Mouse (Mus musculus) neural tube, embryonic 12.5 days (tissue): Measurements from ENCODE around the gene Zbtb7a. TPM values are rescaled to one million over a fixed set of nuclear protein-coding genes. Genes with fewer than 3 reads are reported as not detected.
A peak's percentile ranks its signal among the peaks of the same experiment; 100 is the strongest.

Source experiments
- ATAC-seq: fragments of 200-750 bp; cut with Nextera tagmentation; 2 replicates; pipeline ENCODE4 v1.8.0; 2017; ENCODE audit warnings: low read depth, mild to moderate bottlenecking, moderate TSS enrichment, moderate library complexity; ENCODE audit not compliant: low FRiP score
- H3K27ac ChIP-seq: fragments of 300-500 bp; sonication (generic); 2 replicates; pipeline ENCODE4 v1.5.1; 2016
- H3K27me3 ChIP-seq: fragments of 300-500 bp; sonication (generic); replicated peaks from 2 replicates; pipeline ENCODE4 v1.6.1; 2016; ENCODE audit warnings: mild to moderate bottlenecking
- H3K36me3 ChIP-seq: fragments of 300-500 bp; sonication (generic); 2 replicates; pipeline ENCODE4 v1.6.1; 2016; ENCODE audit warnings: mild to moderate bottlenecking
- H3K4me1 ChIP-seq: fragments of 300-500 bp; sonication (generic); 2 replicates; pipeline ENCODE4 v1.6.1; 2016
- H3K4me2 ChIP-seq: fragments of 300-500 bp; sonication (generic); replicated peaks from 2 replicates; pipeline ENCODE4 v1.6.1; 2016; ENCODE audit warnings: mild to moderate bottlenecking
- H3K4me3 ChIP-seq: fragments of 300-500 bp; sonication (generic); 2 replicates; pipeline ENCODE4 v1.5.1; 2016
- H3K9ac ChIP-seq: fragments of 300-500 bp; sonication (generic); 2 replicates; pipeline ENCODE4 v1.6.1; 2016; ENCODE audit warnings: mild to moderate bottlenecking
- H3K9me3 ChIP-seq: fragments of 300-500 bp; sonication (generic); 2 replicates; pipeline ENCODE4 v1.6.1; 2016; ENCODE audit warnings: mild to moderate bottlenecking
- WGBS: fragments of 180-500 bp; shearing (Covaris S2); methylation state at CpG from one replicate; pipeline ENCODE4 v1.1.7; 2016; 5-methylcytosine and 5-hydroxymethylcytosine counted together
- polyA plus RNA-seq: library from polyadenylated mRNA; unstranded; fragments of >200 nt; fragmentation: Nextera tagmentation; extraction: Ambion mirVana; gene quantifications from 2 replicates; pipeline ENCODE4 v1.2.1, GENCODE M21; 2016

Gene Zbtb7a
- polyA plus RNA-seq, 1 experiment from 2014 or later: 15.6 TPM

DNA sequence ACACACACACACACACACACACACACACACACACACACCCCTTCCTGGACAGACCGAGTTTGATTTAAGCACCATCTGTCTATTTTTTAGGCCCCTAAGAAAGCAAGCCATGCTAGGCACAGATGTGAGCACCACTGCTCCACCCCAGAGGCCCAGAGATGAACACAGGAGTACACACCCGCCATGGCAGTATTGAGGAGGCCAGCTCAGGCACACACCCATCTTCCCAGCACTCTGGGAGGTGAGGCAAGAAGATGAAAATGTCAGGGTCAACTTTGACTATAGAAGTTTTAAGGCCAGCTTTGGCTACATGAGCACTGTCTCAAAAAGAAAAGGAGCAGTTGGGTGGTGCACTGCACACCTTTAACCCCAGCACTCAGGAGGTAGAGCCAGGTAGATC lies 12.1 kb upstream of the Zbtb7a start:
- peaks cover 3% of the 10 kb centered on the region; the same call in 1 of the 2 replicates for H3K27me3 ChIP-seq
- no peak overlapping the region for H3K4me2 ChIP-seq
- H3K4me3 ChIP-seq: no peak overlapping the region
- no peak overlapping the region for H3K9ac ChIP-seq
- WGBS: 88% methylated on average over 2 of the region's 2 CpGs
- no peaks in the 10 kb centered on the region for H3K9me3 ChIP-seq
- no peak overlapping the region for H3K27ac ChIP-seq
- H3K36me3 ChIP-seq: peaks cover 67% of the 10 kb centered on the region
- H3K4me1 ChIP-seq: 0 out of 2 replicates have a peak, but pooled peaks cover 3% of the 10 kb centered on the region
- ATAC-seq: no peak

DNA sequence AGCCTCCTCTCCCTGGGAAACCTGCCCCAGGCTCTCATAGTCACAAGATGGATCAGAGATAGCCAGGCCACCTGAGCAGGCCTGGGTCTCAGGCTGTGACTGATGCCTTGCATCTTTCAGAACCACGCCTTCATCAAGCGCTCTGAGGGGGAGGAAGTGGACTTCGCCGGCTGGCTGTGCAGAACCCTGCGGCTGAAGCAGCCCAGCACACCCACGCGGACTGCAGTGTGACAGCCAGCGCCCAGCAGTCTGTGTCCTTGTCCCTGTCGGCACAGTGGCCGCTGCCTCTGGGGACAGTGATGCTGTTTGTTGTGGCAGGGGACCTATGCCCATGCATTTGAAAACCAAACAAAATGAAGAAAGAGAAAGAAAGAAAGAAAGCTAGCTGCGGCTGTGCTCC lies 11.5 kb upstream of the Zbtb7a start:
- Histone ChIP-seq H3K27me3 (peaks cover 5% of the 10 kb centered on the region), H3K4me1 (0 out of 2 replicates have a peak, but pooled peaks cover 3% of the 10 kb centered on the region), H3K9me3 (no peaks in the 10 kb centered on the region), H3K36me3 (peaks cover 63% of the 10 kb centered on the region), H3K4me2 (no peak overlapping the region), H3K4me3 (no peak overlapping the region), H3K9ac (no peak overlapping the region), H3K27ac (no peak overlapping the region)
- no peak for ATAC-seq
- WGBS: 87% methylated on average over 11 of the region's 11 CpGs

DNA sequence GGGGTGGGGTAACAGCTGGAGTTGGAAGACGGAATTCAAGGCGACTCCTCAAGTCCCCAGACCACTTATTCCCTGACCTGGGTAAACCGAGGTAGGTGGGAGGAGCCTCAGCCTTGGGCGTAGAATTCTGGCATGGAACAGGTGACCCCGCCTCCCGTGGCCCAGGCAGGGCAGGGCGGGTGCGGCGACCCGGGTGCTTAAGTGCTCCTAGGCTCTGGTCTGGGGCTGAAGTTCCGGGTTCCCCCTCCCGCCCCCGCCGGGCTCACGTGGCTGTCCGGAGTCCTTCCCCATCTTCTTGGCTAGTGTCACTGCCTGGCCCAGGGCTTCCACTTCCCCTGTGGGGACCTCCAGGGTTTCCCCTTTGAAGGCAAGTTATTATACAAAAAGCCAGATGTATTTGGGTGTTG lies 836 bp upstream of the Zbtb7a start:
- Histone ChIP-seq H3K4me2 (0 out of 2 replicates have a peak overlapping the region, but pooled peaks have one; percentile 99), H3K4me1 (peaks cover 25% of the 10 kb centered on the region), H3K27ac (no peak overlapping the region), H3K27me3 (peaks cover 51% of the 10 kb centered on the region), H3K36me3 (no peaks in the 10 kb centered on the region), H3K9ac (0 out of 2 replicates have a peak overlapping the region, but pooled peaks have one; percentile 8), H3K4me3 (peak overlapping the region; percentile 5; the same call in 1 of the 2 replicates), H3K9me3 (no peaks in the 10 kb centered on the region)
- ATAC-seq: no peak
- WGBS: 2% methylated on average over 16 of the region's 16 CpGs

DNA sequence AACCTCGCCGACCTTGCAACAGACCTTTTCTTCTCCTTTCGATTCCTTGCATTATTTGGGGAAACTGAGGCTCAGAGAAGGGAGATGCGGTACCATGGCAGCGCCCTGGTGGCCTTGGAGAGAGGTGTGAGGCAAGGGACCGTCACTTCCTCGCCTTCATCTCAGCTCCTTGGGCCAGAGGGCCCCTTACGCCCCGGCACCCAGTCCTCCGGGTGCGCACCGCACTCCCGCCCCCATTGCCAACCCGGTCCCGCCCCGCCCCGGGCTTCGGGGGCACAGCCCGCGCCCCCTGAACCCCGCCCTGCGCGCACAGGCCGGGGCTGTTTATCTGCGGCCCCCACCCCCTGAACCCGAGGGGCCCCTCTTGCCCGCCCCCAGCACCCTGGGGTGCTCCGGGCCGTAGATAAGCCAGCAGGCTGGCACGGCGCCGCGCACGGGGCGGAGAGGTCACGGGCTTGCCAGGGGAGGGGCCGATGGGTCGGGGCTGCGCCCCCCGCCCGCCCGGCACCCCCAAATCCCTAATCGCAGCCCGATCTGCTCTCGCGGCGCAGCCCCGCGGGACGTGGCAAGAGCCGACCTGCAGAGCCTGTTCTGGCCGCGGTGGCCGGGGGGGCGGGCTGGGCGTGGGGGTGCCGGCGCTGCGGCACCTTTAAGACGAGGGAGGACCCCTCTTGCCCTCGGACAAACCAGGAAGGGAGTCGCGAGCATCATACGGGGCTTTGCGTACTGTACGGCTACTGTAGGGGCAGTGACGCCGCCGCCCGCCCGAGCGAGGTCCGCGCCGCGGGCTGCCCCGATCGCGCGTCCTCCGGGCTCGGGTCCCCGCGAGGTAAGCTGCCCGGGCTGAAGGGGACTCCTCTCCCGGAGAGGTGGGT lies 1.0 kb downstream of the Zbtb7a start:
- Histone ChIP-seq H3K27ac (peak overlapping the region; percentile 91), H3K4me2 (peak overlapping the region; percentile 99), H3K9me3 (no peaks in the 10 kb centered on the region), H3K4me1 (peaks cover 41% of the 10 kb centered on the region), H3K4me3 (peak overlapping the region; percentile 82), H3K27me3 (peaks cover 44% of the 10 kb centered on the region), H3K36me3 (no peaks in the 10 kb centered on the region), H3K9ac (peak overlapping the region; percentile 95)
- peak; percentile 8; the same call in 1 of the 2 replicates for ATAC-seq
- under 1% methylated on average over 75 of the region's 86 CpGs for WGBS

DNA sequence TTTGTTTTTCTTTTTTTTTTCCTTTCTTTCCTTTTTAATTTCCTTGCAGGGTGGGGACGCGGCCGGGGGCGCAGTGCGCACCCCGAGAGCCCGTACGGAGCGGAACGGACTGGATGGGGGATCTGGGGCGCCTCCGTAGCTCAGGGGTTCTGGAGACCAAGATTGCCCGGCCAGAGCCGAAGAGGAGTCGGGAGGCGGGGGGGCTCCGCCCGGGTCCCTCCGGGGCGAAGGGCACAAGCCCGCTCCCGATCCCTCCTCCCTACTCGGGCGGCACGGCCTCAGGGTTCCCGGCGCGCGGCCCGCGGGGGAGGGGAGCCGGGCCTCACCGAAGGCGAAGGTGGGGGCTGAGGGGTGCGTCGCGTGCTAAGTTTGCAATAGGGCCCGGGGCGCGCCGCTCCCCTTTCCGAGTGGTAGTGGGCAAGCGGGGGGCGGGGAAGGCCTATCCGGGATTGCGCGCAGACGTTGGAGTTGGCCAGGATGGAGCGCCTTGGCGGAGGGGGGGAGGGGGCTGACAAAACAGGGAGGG lies 1.7 kb downstream of the Zbtb7a start:
- WGBS: 1% methylated on average over 47 of the region's 50 CpGs
- Histone ChIP-seq H3K27me3 (peaks cover 41% of the 10 kb centered on the region), H3K36me3 (no peaks in the 10 kb centered on the region), H3K4me2 (peak overlapping the region; percentile 99), H3K27ac (peak overlapping the region; percentile 91), H3K4me3 (peak overlapping the region; percentile 82), H3K4me1 (peaks cover 48% of the 10 kb centered on the region), H3K9me3 (no peaks in the 10 kb centered on the region), H3K9ac (peak overlapping the region; percentile 95)
- ATAC-seq: peak; percentile 34

DNA sequence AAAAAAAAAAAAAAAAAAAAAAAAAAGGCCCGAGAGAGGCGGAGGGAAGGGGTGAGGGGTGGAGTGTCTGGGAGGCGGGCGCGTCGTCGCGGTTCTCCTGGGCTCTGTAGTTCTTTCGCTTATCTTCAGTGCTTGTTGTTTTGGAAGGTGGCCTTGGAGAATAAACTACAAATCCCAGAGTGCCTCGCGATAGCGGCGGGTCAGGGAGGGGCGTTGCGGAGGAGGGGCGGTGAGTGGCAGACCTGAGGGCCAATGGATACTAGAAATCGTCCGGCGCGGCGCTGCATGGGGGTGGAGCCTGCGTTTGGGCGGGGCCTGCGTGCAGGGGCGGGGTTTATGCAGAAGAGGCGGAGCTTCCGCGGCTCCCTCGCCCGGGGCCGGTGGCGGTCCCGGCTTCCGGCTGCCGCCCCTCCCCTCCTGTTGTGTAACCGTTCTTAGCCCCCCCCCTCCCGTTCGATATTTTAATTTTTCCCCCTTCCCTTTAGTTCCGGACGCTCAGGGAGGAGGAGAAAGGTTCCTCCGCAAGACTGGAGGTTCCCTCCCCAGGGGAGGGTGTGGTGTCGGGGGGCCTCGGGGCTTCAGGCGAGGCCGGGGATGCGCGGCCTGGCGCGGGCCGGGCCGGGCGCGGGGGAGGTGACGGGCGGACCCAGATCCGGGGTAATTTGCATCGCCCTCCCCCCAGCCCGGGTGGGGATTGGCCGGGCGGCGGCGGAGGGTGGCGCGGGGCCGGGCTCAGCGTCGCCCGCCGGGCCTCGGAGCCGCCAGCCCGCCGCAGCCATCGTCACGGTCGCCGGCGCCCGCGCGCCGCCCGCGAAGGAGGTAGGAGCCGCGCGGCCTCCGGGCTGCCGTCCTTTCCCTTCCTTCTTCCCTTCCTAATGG lies 2.5 kb downstream of the Zbtb7a start:
- no peaks in the 10 kb centered on the region for H3K36me3 ChIP-seq
- H3K9me3 ChIP-seq: no peaks in the 10 kb centered on the region
- H3K4me2 ChIP-seq: peak overlapping the region; percentile 99
- WGBS: under 1% methylated on average over 85 of the region's 89 CpGs
- peak overlapping the region; percentile 95 for H3K9ac ChIP-seq
- H3K27me3 ChIP-seq: peaks cover 33% of the 10 kb centered on the region
- H3K4me1 ChIP-seq: peaks cover 55% of the 10 kb centered on the region
- H3K4me3 ChIP-seq: peak overlapping the region; percentile 82
- H3K27ac ChIP-seq: peak overlapping the region; percentile 91
- ATAC-seq: peak; percentile 90

DNA sequence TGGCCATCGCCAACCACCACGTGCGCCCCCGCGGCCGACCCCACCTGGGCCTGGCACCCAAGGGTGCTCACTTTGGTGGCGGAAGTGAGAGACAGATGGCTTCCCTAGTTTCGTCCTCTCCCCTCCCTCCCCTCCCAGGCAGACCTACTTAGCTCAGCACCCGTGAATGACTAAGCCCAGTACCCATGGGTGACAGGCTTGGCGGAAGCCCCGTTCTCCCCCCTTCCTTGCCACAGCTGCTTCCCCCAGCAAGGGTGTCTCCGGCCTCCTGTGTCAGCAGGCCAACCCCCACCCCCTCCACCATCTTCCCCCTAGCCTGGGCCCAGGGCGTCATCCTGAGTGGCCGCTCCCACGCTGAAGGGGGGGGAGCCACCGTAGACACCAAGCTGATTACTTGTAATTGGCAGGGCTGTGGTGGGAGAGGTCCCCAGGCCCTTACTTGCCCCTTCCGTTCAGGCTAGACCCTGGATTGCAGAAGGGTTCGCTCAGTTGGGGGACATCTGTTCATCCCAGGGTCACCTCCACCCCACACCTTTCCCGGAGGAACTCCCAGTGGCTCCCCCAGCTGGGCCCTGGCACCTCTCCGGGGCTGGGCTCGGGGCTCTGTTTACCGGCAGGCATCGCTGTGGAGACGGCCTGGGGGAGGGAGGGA lies 3.2 kb downstream of the Zbtb7a start:
- ATAC-seq: 0 out of 2 replicates have a peak, but pooled peaks have one; percentile 1
- Histone ChIP-seq H3K9me3 (no peaks in the 10 kb centered on the region), H3K4me2 (peak overlapping the region; percentile 99), H3K9ac (peak overlapping the region; percentile 95), H3K27ac (peak overlapping the region; percentile 79), H3K27me3 (peaks cover 27% of the 10 kb centered on the region), H3K36me3 (peaks cover under 1% of the 10 kb centered on the region), H3K4me1 (peaks cover 62% of the 10 kb centered on the region), H3K4me3 (peak overlapping the region; percentile 82)
- 2% methylated on average over 23 of the region's 24 CpGs for WGBS

DNA sequence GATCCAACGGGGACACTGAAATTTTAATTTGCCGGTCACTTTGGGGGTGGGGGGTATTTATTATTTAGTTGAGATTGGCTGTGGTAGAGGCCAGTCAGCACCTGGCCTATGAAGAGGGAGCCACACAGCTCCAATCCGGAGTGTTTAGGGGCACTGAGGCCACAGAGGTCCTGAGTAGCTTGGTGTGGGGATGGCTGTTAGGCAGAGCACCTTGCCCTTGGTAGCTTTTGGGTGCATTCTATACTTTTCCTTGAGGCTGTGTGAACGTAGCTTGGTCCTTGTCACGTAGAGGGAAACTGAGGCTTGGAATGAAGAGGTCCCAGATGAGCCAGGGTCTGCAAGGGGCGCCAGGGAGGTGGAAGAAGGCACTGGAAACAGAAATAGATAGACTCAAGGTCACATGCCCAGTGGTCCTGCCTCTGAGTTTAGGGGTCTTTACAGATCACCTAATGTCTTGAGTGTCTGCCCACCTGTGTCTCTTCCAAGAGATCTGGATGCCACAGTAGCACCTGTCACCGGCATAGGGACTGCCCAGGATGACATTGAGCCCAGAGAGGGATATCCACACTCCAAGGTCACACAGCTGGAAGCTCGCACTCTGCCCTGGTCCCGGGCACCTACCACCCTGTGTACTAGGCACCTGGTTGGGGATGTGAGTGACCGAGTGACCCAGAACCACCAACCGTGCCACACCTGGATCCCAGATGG lies 4.0 kb downstream of the Zbtb7a start:
- no peak for ATAC-seq
- 64% methylated on average over 11 of the region's 11 CpGs for WGBS
- peaks cover 62% of the 10 kb centered on the region for H3K4me1 ChIP-seq

DNA sequence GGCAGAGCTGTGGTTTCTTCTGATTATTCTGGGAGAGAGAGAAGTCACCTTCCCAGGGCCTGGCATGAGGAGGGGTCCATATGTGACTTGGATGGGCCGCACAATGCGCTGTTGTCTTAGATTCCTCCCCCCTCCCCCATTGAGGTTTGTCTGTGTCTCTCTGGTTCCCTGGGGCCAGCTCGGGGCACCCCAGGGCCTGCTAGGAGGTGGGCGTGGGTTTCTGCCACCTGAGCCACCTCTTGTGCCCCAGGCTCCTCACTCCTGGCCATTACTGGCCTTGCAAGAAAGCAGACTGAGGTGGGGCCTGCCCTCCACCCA lies 4.5 kb downstream of the Zbtb7a start:
- Histone ChIP-seq H3K4me1 (peaks cover 62% of the 10 kb centered on the region), H3K27ac (no peak overlapping the region)
- no peak for ATAC-seq

More for the DNA sequence above, 4.0 kb downstream of the Zbtb7a start:
- no peaks in the 10 kb centered on the region for H3K9me3 ChIP-seq
- peak overlapping the region; percentile 95 for H3K9ac ChIP-seq
- H3K27ac ChIP-seq: no peak overlapping the region
- H3K4me3 ChIP-seq: peak overlapping the region; percentile 82
- H3K27me3 ChIP-seq: peaks cover 21% of the 10 kb centered on the region
- H3K36me3 ChIP-seq: peaks cover 7% of the 10 kb centered on the region
- H3K4me2 ChIP-seq: peak overlapping the region; percentile 99

DNA sequence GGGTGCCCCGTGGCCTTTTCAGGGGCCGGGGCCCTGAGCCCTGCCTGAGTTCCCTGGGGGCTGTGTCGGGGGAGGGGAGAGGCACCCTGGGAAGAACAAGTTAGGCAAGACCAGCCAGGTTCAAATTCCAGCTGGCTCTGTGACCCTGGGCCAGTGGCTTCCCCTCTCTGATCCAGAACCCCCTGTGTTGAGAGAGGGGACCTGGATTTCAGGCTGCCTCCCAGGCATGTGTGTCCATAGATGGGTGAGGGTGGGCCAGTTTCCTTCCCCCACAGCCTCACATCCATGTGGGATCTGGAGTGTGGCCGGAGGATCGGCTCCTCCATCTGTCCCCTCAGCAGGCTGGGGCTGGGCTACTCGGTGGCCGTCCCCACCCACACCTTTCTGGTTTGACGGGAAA lies 5.0 kb downstream of the Zbtb7a start:
- Histone ChIP-seq H3K27me3 (peaks cover 11% of the 10 kb centered on the region), H3K9me3 (no peaks in the 10 kb centered on the region), H3K4me1 (peaks cover 62% of the 10 kb centered on the region), H3K36me3 (peaks cover 18% of the 10 kb centered on the region), H3K9ac (peak overlapping the region; percentile 41; the same call in 1 of the 2 replicates), H3K4me2 (peak overlapping the region; percentile 99), H3K4me3 (no peak overlapping the region), H3K27ac (no peak overlapping the region)
- no peak for ATAC-seq
- 60% methylated on average over 8 of the region's 8 CpGs for WGBS

More for the DNA sequence above, 4.5 kb downstream of the Zbtb7a start:
- H3K9ac ChIP-seq: no peak overlapping the region; the same call in 1 of the 2 replicates
- peaks cover 16% of the 10 kb centered on the region for H3K27me3 ChIP-seq
- H3K9me3 ChIP-seq: no peaks in the 10 kb centered on the region
- no peak overlapping the region for H3K4me3 ChIP-seq
- H3K4me2 ChIP-seq: peak overlapping the region; percentile 99
- peaks cover 13% of the 10 kb centered on the region for H3K36me3 ChIP-seq
- 76% methylated on average over 4 of the region's 4 CpGs for WGBS
